ENCODE assay signal across 9 mouse cellular contexts in the genomic region with DNA sequence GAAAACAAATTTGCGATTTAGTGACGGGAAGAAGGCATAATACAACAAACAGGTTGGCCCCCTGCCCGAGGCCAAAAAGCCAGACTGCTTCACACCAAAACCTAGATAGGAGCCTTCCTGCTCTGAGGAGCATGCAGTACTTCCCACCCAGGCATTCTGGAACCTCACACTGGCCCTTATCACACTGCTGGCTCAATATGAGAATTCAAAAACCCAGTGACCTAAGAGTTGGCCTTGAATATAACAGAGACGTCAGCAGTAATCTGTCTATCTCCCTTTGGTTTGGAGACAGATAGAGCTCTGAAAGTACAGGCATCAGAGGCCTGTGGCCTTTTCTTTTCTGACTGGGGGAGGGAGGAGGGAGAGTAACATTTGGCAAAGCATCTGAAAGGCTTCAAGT.
DNase-seq lines count a peak whose midpoint lies in the region; ATAC-seq lines count a peak whose summit lies in the region.
"Had no signal": no experiment of that assay in that cellular context is flagged by ENCODE, and none has a peak within 500 bp of the region (broad histone marks: within the 10 kb centered on the region; RNA-seq: fewer than 3 reads in every experiment).

No protein-coding gene starts in this region.

- DNase-seq in neural tube, embryonic 10.5 days (ENCODE audit: extremely low spot score, low spot score): no peak
- no peak for DNase-seq in right cerebral cortex, postnatal 4 days
- no peak for DNase-seq in urinary bladder, postnatal 10 days (ENCODE audit: low spot score)
- no peak for DNase-seq in gastrocnemius, postnatal 25 days

- 53% methylated on average over 4 of the region's 4 CpGs for WGBS in neural tube, embryonic 13.5 days
- WGBS in forebrain, embryonic 15.5 days: 54% methylated on average over 4 of the region's 4 CpGs
- WGBS in hindbrain, embryonic 16.5 days: 46% methylated on average over 4 of the region's 4 CpGs
- WGBS in neural tube, embryonic 15.5 days: 69% methylated on average over 4 of the region's 4 CpGs

- H3K27ac ChIP-seq in neural tube, embryonic 13.5 days (replicated peaks): peak overlapping the region; percentile 86
- peak overlapping the region; percentile 81 for H3K27ac ChIP-seq in forebrain, embryonic 15.5 days (replicated peaks)
- H3K27ac ChIP-seq in hindbrain, embryonic 16.5 days (ENCODE audit: low read depth, low read length): peak overlapping the region; percentile 75
- peak overlapping the region; percentile 69 for H3K27ac ChIP-seq in neural tube, embryonic 15.5 days (replicated peaks)

- ATAC-seq in neural tube, embryonic 13.5 days (ENCODE audit: low read depth): no peak
- no peak for ATAC-seq in forebrain, embryonic 15.5 days (replicated peaks)
- ATAC-seq in hindbrain, embryonic 16.5 days: no peak
- no peak for ATAC-seq in neural tube, embryonic 15.5 days (ENCODE audit: low FRiP score)

- H3K27me3 ChIP-seq in neural tube, embryonic 13.5 days: no peaks in the 10 kb centered on the region
- H3K27me3 ChIP-seq in forebrain, embryonic 15.5 days: no peaks in the 10 kb centered on the region
- H3K27me3 ChIP-seq in hindbrain, embryonic 16.5 days (replicated peaks; ENCODE audit: control insufficient read depth, insufficient read depth, low read length): no peaks in the 10 kb centered on the region
- H3K27me3 ChIP-seq in neural tube, embryonic 15.5 days (replicated peaks): no peaks in the 10 kb centered on the region
- H3K27me3 ChIP-seq: limb, embryonic 12.5 days had no signal

- H3K36me3 ChIP-seq in neural tube, embryonic 13.5 days: no peaks in the 10 kb centered on the region
- H3K36me3 ChIP-seq in forebrain, embryonic 15.5 days: no peaks in the 10 kb centered on the region
- H3K36me3 ChIP-seq in hindbrain, embryonic 16.5 days (ENCODE audit: control insufficient read depth, insufficient read depth, low read length): no peaks in the 10 kb centered on the region
- H3K36me3 ChIP-seq in neural tube, embryonic 15.5 days: no peaks in the 10 kb centered on the region

- no peak overlapping the region for H3K4me3 ChIP-seq in neural tube, embryonic 13.5 days
- H3K4me3 ChIP-seq in forebrain, embryonic 15.5 days: no peak overlapping the region
- H3K4me3 ChIP-seq in hindbrain, embryonic 16.5 days (ENCODE audit: low read length): no peak overlapping the region
- H3K4me3 ChIP-seq in neural tube, embryonic 15.5 days (replicated peaks): no peak overlapping the region
- H3K4me3 ChIP-seq: limb, embryonic 12.5 days had no signal

- H3K9me3 ChIP-seq in neural tube, embryonic 13.5 days: no peaks in the 10 kb centered on the region
- no peaks in the 10 kb centered on the region for H3K9me3 ChIP-seq in forebrain, embryonic 15.5 days
- H3K9me3 ChIP-seq in hindbrain, embryonic 16.5 days (ENCODE audit: control insufficient read depth, low read length): no peaks in the 10 kb centered on the region
- H3K9me3 ChIP-seq in neural tube, embryonic 15.5 days (replicated peaks): no peaks in the 10 kb centered on the region
- H3K9me3 ChIP-seq: limb, embryonic 12.5 days had no signal

- no peak overlapping the region for H3K9ac ChIP-seq in neural tube, embryonic 13.5 days
- H3K9ac ChIP-seq in forebrain, embryonic 15.5 days (replicated peaks): no peak overlapping the region
- no peak overlapping the region for H3K9ac ChIP-seq in hindbrain, embryonic 16.5 days (ENCODE audit: low read depth, low read length)
- H3K9ac ChIP-seq in neural tube, embryonic 15.5 days (replicated peaks): no peak overlapping the region
- H3K9ac ChIP-seq: limb, embryonic 12.5 days had no signal

- H3K4me1 ChIP-seq in neural tube, embryonic 13.5 days (replicated peaks): peaks cover 90% of the 10 kb centered on the region
- H3K4me1 ChIP-seq in forebrain, embryonic 15.5 days: peaks cover 77% of the 10 kb centered on the region
- H3K4me1 ChIP-seq in hindbrain, embryonic 16.5 days (ENCODE audit: control insufficient read depth, insufficient read depth, low read depth, low read length): peaks cover 75% of the 10 kb centered on the region
- peaks cover 84% of the 10 kb centered on the region for H3K4me1 ChIP-seq in neural tube, embryonic 15.5 days

- no peak overlapping the region for H3K4me2 ChIP-seq in neural tube, embryonic 13.5 days
- no peak overlapping the region for H3K4me2 ChIP-seq in forebrain, embryonic 15.5 days (replicated peaks)
- H3K4me2 ChIP-seq in hindbrain, embryonic 16.5 days (ENCODE audit: low read length): no peak overlapping the region
- H3K4me2 ChIP-seq in neural tube, embryonic 15.5 days: no peak overlapping the region
